Mouse (Mus musculus): Measurements from ENCODE around the gene Exosc2. TPM values are rescaled to one million over a fixed set of nuclear protein-coding genes. Genes with fewer than 3 reads are reported as not detected.
"Not testable (repeated sequence)": the region's sequence is repeated elsewhere in the genome, so short reads cannot be mapped to it uniquely, and the experiment has no call there.

Exosc2 gene
- polyA plus RNA-seq, 1 experiment from 2014 or later, result 30.4 TPM

DNA sequence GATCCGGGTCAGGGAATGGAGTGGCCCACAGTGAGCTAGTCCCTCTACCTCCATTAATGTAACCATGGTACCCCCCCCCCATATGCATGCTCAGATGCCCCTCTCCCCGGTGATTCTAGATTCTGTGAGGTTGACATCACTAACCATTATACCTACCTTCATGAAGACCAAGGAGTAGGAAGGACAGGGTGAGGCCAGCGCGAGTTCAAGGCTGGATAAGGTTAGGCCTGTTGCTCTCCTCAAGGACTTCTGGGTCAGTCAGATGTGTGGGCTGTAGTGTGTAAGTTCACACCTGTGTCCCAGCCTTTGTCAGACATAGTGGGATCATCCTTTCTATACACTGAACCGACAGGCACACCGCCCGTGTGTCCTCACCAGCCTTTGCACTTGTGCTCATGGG, 14.1 kb upstream of the Exosc2 start:
- Histone ChIP-seq H3K9me3 (ENCODE audit: control insufficient read depth, low read length) (no peaks in the 10 kb centered on the region; the same call in 1 of the 2 replicates), H3K36me3 (ENCODE audit: control insufficient read depth, insufficient read depth, low read length) (no peaks in the 10 kb centered on the region), H3K4me3 (ENCODE audit: low read depth, low read length) (no peak overlapping the region), H3K4me1 (ENCODE audit: control insufficient read depth, insufficient read depth, low read length) (0 out of 2 replicates have a peak, but pooled peaks cover 5% of the 10 kb centered on the region), H3K4me2 (ENCODE audit: low read depth, low read length) (no peak overlapping the region), H3K27me3 (ENCODE audit: control insufficient read depth, insufficient read depth, low read length) (peaks cover 44% of the 10 kb centered on the region), H3K9ac (replicated peaks; ENCODE audit: low read depth, low read length) (no peak overlapping the region), H3K27ac (ENCODE audit: low read depth, low read length) (no peak overlapping the region)
- no peak for ATAC-seq (ENCODE audit: low read depth)
- 86% methylated on average over 7 of the region's 7 CpGs for WGBS

DNA sequence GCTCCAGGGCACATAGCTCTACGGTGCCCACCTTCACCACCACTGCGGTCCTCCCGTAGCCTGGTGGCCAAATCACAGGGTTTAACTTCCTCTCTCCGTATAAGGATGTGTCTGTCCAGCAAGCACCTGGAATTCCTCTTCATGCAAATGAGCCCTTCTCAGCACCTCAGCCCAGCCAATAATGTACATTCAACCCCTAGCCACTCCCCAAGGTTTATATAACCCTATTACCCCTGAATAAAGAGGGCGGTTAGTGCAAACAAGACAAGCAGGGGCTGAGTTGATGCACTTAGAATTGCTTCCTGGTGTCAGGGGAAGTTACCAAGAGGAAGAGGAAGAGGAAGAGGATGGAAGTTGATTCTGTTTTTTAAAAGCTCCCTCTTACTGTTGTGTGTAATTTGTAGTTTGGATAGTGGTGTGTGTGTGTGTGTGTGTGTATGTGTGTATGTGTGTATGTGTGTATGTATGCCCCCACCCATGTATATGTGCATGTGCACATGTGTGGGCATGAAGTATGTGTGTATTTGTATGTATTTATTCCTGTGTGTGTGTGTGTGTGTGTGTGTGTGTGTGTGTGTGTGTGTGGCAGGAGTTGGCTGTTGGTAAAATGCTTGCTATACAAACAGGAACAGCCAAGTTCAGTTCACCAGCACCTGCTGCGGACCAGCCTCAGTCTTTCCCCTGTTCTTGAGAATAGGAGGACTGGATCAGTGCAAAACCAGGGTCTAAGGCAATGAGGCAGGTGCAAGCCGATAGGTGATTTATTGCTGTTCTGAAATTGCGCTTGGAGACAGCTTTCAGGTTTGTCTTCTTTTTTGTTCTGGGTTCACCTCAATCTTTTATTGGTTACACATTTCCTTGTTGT, 7.3 kb upstream of the Exosc2 start:
- Histone ChIP-seq H3K27ac (ENCODE audit: low read depth, low read length) (no peak overlapping the region), H3K4me1 (ENCODE audit: control insufficient read depth, insufficient read depth, low read length) (no peaks in the 10 kb centered on the region), H3K4me2 (ENCODE audit: low read depth, low read length) (no peak overlapping the region), H3K9me3 (ENCODE audit: control insufficient read depth, low read length) (no peaks in the 10 kb centered on the region; the same call in 1 of the 2 replicates), H3K27me3 (ENCODE audit: control insufficient read depth, insufficient read depth, low read length) (peaks cover 8% of the 10 kb centered on the region; the same call in 1 of the 2 replicates), H3K36me3 (ENCODE audit: control insufficient read depth, insufficient read depth, low read length) (no peaks in the 10 kb centered on the region), H3K9ac (replicated peaks; ENCODE audit: low read depth, low read length) (no peak overlapping the region), H3K4me3 (ENCODE audit: low read depth, low read length) (no peak overlapping the region)
- no peak for ATAC-seq (ENCODE audit: low read depth)
- WGBS, result 65% methylated on average over 8 of the region's 8 CpGs

DNA sequence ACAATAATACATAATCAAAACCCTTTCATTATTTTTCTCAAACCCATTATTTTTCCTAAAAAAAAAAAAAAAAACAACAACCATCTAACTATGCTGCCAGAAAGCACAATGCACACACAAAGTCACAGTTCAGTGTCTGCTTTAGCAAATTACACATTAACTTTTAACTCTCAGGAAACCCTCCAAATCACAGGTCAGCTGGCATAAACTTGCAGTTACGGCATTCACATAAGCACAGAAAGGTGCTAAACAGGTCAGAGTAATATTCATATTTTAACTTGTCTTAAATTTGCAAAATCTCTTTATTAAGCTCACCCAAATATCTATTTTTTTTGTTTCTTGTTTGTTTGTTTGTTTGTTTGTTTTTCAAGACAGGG, 6.7 kb upstream of the Exosc2 start:
- H3K4me1 ChIP-seq (ENCODE audit: control insufficient read depth, insufficient read depth, low read length), result no peaks in the 10 kb centered on the region
- no peak overlapping the region for H3K4me2 ChIP-seq (ENCODE audit: low read depth, low read length)
- no peak overlapping the region for H3K27ac ChIP-seq (ENCODE audit: low read depth, low read length)
- no peak overlapping the region for H3K4me3 ChIP-seq (ENCODE audit: low read depth, low read length)
- WGBS, result 94% methylated on average over 1 of the region's 1 CpGs
- no peaks in the 10 kb centered on the region; the same call in 1 of the 2 replicates for H3K9me3 ChIP-seq (ENCODE audit: control insufficient read depth, low read length)
- ATAC-seq (ENCODE audit: low read depth), result no peak
- no peaks in the 10 kb centered on the region for H3K36me3 ChIP-seq (ENCODE audit: control insufficient read depth, insufficient read depth, low read length)
- 0 out of 2 replicates have a peak, but pooled peaks cover 4% of the 10 kb centered on the region for H3K27me3 ChIP-seq (ENCODE audit: control insufficient read depth, insufficient read depth, low read length)
- no peak overlapping the region for H3K9ac ChIP-seq (replicated peaks; ENCODE audit: low read depth, low read length)

DNA sequence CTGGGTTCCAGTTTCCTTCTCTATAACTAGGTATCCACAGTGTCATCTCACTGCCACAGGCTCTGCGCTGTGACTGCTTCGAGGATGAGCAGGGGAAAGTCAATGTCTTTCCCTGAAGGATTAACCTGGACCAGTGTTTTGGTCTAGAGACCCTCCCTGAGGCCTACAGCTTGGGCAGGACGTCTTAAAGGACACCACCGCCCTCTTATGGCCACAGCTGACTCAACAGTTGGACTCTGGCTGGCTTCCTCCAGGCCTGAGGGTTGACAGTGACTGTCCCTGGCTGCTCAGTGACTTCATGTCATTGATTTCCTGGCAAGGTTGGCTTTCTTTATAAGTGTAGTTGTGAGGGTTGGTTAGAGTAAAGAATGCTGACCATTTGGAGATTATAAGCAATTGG, 3.2 kb upstream of the Exosc2 start:
- Histone ChIP-seq H3K27ac (ENCODE audit: low read depth, low read length) (no peak overlapping the region), H3K4me2 (ENCODE audit: low read depth, low read length) (no peak overlapping the region), H3K36me3 (ENCODE audit: control insufficient read depth, insufficient read depth, low read length) (no peaks in the 10 kb centered on the region), H3K9ac (replicated peaks; ENCODE audit: low read depth, low read length) (no peak overlapping the region), H3K9me3 (ENCODE audit: control insufficient read depth, low read length) (no peaks in the 10 kb centered on the region), H3K27me3 (ENCODE audit: control insufficient read depth, insufficient read depth, low read length) (0 out of 2 replicates have a peak, but pooled peaks cover 4% of the 10 kb centered on the region), H3K4me3 (ENCODE audit: low read depth, low read length) (no peak overlapping the region), H3K4me1 (ENCODE audit: control insufficient read depth, insufficient read depth, low read length) (0 out of 2 replicates have a peak, but pooled peaks cover 7% of the 10 kb centered on the region)
- 26% methylated on average over 4 of the region's 4 CpGs for WGBS
- ATAC-seq (ENCODE audit: low read depth), result no peak

DNA sequence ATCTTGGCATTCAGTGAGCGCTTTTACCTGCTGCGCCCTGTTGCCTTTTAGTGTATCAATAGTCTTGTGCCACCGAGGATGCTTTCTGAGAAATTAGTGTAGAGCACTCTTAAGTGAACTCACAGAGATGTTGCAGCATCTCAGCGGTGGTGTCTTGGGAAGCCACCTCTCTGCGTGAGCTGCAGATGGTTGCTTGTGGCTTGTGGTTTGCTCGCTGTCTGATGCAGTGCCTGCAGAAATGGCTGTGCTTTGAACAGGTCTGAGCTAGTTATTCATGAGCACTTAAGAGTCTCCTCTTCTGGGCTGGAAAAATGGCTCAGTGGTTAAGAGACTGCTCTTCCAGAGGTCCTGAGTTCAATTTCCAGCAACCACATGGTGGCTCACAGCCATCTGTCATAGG, 8.1 kb downstream of the Exosc2 start:
- H3K27me3 ChIP-seq (ENCODE audit: control insufficient read depth, insufficient read depth, low read length), result no peaks in the 10 kb centered on the region
- no peak overlapping the region for H3K27ac ChIP-seq (ENCODE audit: low read depth, low read length)
- H3K9ac ChIP-seq (replicated peaks; ENCODE audit: low read depth, low read length), result no peak overlapping the region
- H3K4me2 ChIP-seq (ENCODE audit: low read depth, low read length), result no peak overlapping the region
- peaks cover 55% of the 10 kb centered on the region for H3K36me3 ChIP-seq (ENCODE audit: control insufficient read depth, insufficient read depth, low read length)
- H3K4me3 ChIP-seq (ENCODE audit: low read depth, low read length), result no peak overlapping the region
- no peak for ATAC-seq (ENCODE audit: low read depth)
- H3K9me3 ChIP-seq (ENCODE audit: control insufficient read depth, low read length), result no peaks in the 10 kb centered on the region
- no peaks in the 10 kb centered on the region for H3K4me1 ChIP-seq (ENCODE audit: control insufficient read depth, insufficient read depth, low read length)
- 95% methylated on average over 6 of the region's 6 CpGs for WGBS

DNA sequence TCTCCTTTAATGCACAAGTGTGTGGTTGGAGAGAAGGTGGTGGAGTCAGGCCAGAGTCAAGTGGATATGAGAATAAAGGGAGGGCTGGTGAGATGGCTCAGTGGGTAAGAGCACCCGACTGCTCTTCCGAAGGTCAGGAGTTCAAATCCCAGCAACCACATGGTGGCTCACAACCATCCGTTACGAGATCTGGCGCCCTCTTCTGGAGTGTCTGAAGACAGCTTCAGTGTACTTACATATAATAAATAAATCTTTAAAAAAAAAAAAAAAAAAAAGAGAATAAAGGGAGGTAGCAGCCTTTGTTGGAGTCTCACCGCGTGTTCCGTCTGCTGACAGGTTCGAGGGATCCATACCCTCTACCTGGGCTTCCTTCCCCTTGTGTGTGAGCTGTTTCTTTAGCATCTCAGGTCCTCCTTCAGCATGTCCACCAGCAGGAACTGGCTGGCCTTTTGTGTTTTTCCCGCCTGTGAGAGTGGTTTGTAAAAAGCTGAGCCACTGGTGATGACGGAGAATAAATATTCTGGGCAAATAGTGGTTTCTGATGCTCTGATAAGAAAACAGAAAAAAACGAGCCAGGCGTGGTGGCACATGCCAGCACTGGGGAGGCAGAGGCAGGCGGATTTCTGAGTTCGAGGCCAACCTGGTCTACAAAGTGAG, 10.7 kb downstream of the Exosc2 start:
- 88% methylated on average over 15 of the region's 15 CpGs for WGBS
- H3K36me3 ChIP-seq (ENCODE audit: control insufficient read depth, insufficient read depth, low read length), result peaks cover 37% of the 10 kb centered on the region

DNA sequence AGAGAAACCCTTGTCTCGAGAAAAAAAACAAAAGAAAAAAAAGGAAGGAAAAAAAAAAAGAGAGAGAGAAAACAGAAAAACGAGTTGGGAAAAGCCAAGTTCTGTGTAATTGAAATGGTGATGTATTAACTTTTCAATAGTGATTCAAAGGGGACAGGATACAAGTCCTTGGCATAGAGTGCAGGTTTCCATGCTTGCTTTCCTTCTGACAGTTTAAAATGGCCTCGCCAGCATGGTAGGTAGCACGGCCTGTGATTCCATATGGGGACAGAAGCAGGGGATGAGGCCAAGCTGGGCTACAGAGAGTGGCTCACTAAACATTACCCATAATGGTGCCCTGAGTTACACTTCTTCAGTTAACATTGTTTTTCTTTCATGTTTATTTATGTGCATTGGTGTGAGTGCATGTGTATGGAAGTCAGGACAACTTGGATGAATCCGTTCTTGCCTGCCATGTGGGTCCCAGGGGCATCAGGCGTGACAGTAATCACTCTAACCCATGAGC, 11.3 kb downstream of the Exosc2 start:
- H3K36me3 ChIP-seq (ENCODE audit: control insufficient read depth, insufficient read depth, low read length), result peaks cover 31% of the 10 kb centered on the region; the same call in 1 of the 2 replicates
- WGBS, result 86% methylated on average over 6 of the region's 6 CpGs
- H3K27ac ChIP-seq (ENCODE audit: low read depth, low read length), result no peak overlapping the region
- no peaks in the 10 kb centered on the region for H3K9me3 ChIP-seq (ENCODE audit: control insufficient read depth, low read length)
- H3K4me1 ChIP-seq (ENCODE audit: control insufficient read depth, insufficient read depth, low read length), result no peaks in the 10 kb centered on the region
- H3K27me3 ChIP-seq (ENCODE audit: control insufficient read depth, insufficient read depth, low read length), result no peaks in the 10 kb centered on the region
- no peak overlapping the region for H3K9ac ChIP-seq (replicated peaks; ENCODE audit: low read depth, low read length)
- no peak for ATAC-seq (ENCODE audit: low read depth)
- no peak overlapping the region for H3K4me3 ChIP-seq (ENCODE audit: low read depth, low read length)
- no peak overlapping the region for H3K4me2 ChIP-seq (ENCODE audit: low read depth, low read length)

More for the DNA sequence above, 10.7 kb downstream of the Exosc2 start:
- ATAC-seq (ENCODE audit: low read depth); H3K27ac ChIP-seq (ENCODE audit: low read depth, low read length); H3K27me3 ChIP-seq (ENCODE audit: control insufficient read depth, insufficient read depth, low read length); H3K4me3 ChIP-seq (ENCODE audit: low read depth, low read length); H3K4me2 ChIP-seq (ENCODE audit: low read depth, low read length); H3K9ac ChIP-seq (replicated peaks; ENCODE audit: low read depth, low read length); H3K4me1 ChIP-seq (ENCODE audit: control insufficient read depth, insufficient read depth, low read length); H3K9me3 ChIP-seq (ENCODE audit: control insufficient read depth, low read length): not testable (repeated sequence)

DNA sequence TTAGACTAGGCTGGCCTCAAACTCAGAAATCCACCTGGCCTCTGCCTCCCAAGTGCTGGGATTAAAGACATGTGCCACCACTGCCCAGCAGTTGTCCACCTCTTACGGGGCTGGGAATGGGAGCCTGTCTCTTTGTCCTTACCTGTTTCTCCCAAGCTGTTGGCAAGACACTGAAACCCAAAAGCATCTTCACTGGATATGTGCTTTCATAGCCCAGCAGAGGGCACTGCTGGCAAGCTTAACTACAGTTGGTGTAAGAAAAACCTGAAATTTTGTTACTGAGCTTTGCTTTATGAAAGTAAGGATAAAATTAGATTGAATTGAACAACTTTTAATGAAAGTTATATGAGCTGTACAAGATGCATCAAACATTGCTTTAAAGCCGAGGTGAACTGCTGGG, 13.2 kb downstream of the Exosc2 start:
- Histone ChIP-seq H3K36me3 (ENCODE audit: control insufficient read depth, insufficient read depth, low read length) (0 out of 2 replicates have a peak, but pooled peaks cover 16% of the 10 kb centered on the region), H3K9me3 (ENCODE audit: control insufficient read depth, low read length) (no peaks in the 10 kb centered on the region), H3K4me1 (ENCODE audit: control insufficient read depth, insufficient read depth, low read length) (no peaks in the 10 kb centered on the region), H3K27me3 (ENCODE audit: control insufficient read depth, insufficient read depth, low read length) (no peaks in the 10 kb centered on the region), H3K4me3 (ENCODE audit: low read depth, low read length) (no peak overlapping the region), H3K27ac (ENCODE audit: low read depth, low read length) (no peak overlapping the region), H3K4me2 (ENCODE audit: low read depth, low read length) (no peak overlapping the region), H3K9ac (replicated peaks; ENCODE audit: low read depth, low read length) (no peak overlapping the region)
- 34% methylated on average over 2 of the region's 2 CpGs for WGBS
- no peak for ATAC-seq (ENCODE audit: low read depth)
